Mouse (Mus musculus): Measurements from ENCODE around the gene Hnf4a.

GRCm38 (mm10) chr2:163491351-163491750 lies 15.3 kb upstream of the Hnf4a start:
- TF ChIP-seq CTCF (conservative IDR thresholded peaks at IDR 0.05; ENCODE audit: low read length) = no peak
- TF ChIP-seq NANOG (IDR thresholded peaks at IDR 0.05; ENCODE audit: borderline replicate concordance, low read length) = no peak
- no peak for TF ChIP-seq POU5F1 (IDR thresholded peaks at IDR 0.05; ENCODE audit: borderline replicate concordance, low read length)
